Mouse (Mus musculus): ENCODE results near the gene Cbl. TPM values are rescaled to one million over a fixed set of nuclear protein-coding genes. Genes with fewer than 3 reads are reported as not detected.

Cbl gene
- total RNA-seq, 2 experiments from 2014 or later = 28.9 to 106 TPM

GRCm38 (mm10) chr9:44191166-44191565 lies 42.7 kb downstream of the Cbl start:
- peak; percentile 73 for ATAC-seq (replicated peaks; ENCODE audit: poor library complexity)

GRCm38 (mm10) chr9:44188223-44188622 lies 45.6 kb downstream of the Cbl start:
- ATAC-seq (replicated peaks; ENCODE audit: poor library complexity) = no peak

- peak; percentile 90 for ATAC-seq (replicated peaks; ENCODE audit: poor library complexity)
Observed at GRCm38 (mm10) chr9:44182260-44182659, 51.6 kb downstream of the Cbl start.

GRCm38 (mm10) chr9:44181537-44181936 lies 52.3 kb downstream of the Cbl start:
- no peak for ATAC-seq (replicated peaks; ENCODE audit: poor library complexity)

GRCm38 (mm10) chr9:44178811-44179210 lies 55.0 kb downstream of the Cbl start:
- no peak for ATAC-seq (replicated peaks; ENCODE audit: poor library complexity)

- peak; percentile 63 for ATAC-seq (replicated peaks; ENCODE audit: poor library complexity)
Observed at GRCm38 (mm10) chr9:44178389-44178788, 55.5 kb downstream of the Cbl start.

- ATAC-seq (replicated peaks; ENCODE audit: poor library complexity) = no peak
Observed at GRCm38 (mm10) chr9:44177405-44177804, 56.4 kb downstream of the Cbl start.

- ATAC-seq (replicated peaks; ENCODE audit: poor library complexity) = peak; percentile 63
Observed at GRCm38 (mm10) chr9:44175957-44176356, 57.9 kb downstream of the Cbl start.

GRCm38 (mm10) chr9:44175556-44175955 lies 58.3 kb downstream of the Cbl start:
- peak; percentile 18; the same call in 1 of the 2 replicates for ATAC-seq (replicated peaks; ENCODE audit: poor library complexity)

GRCm38 (mm10) chr9:44170691-44171151 lies 63.1 kb downstream of the Cbl start:
- no peak for ATAC-seq (replicated peaks; ENCODE audit: poor library complexity)

GRCm38 (mm10) chr9:44168931-44169330 lies 64.9 kb downstream of the Cbl start:
- no peak for ATAC-seq (replicated peaks; ENCODE audit: poor library complexity)

- ATAC-seq (replicated peaks; ENCODE audit: poor library complexity) = no peak
Observed at GRCm38 (mm10) chr9:44159886-44160285, 74.0 kb downstream of the Cbl start.

- ATAC-seq (replicated peaks; ENCODE audit: poor library complexity) = peak; percentile 65
Observed at GRCm38 (mm10) chr9:44147290-44147689, 86.6 kb downstream of the Cbl start.

GRCm38 (mm10) chr9:44144718-44145060 lies 89.2 kb downstream of the Cbl start:
- no peak for ATAC-seq (replicated peaks; ENCODE audit: poor library complexity)

GRCm38 (mm10) chr9:44144023-44144717 lies 89.7 kb downstream of the Cbl start:
- ATAC-seq (replicated peaks; ENCODE audit: poor library complexity) = no peak

- no peak for ATAC-seq (replicated peaks; ENCODE audit: poor library complexity)
Observed at GRCm38 (mm10) chr9:44143421-44143820, 90.4 kb downstream of the Cbl start.

- ATAC-seq (replicated peaks; ENCODE audit: poor library complexity) = no peak
Observed at GRCm38 (mm10) chr9:44141951-44142350, 91.9 kb downstream of the Cbl start.

GRCm38 (mm10) chr9:44137846-44138245 lies 96.0 kb downstream of the Cbl start:
- no peak for ATAC-seq (replicated peaks; ENCODE audit: poor library complexity)

GRCm38 (mm10) chr9:44135731-44136411 lies 98.0 kb downstream of the Cbl start:
- ATAC-seq (replicated peaks; ENCODE audit: poor library complexity) = 0 out of 2 replicates have a peak, but pooled peaks have one; percentile 20

- ATAC-seq (replicated peaks; ENCODE audit: poor library complexity) = 0 out of 2 replicates have a peak, but pooled peaks have one; percentile 13
Observed at GRCm38 (mm10) chr9:44134851-44135730, 98.8 kb downstream of the Cbl start.

- no peak for ATAC-seq (replicated peaks; ENCODE audit: poor library complexity)
Observed at GRCm38 (mm10) chr9:44134101-44134850, 99.6 kb downstream of the Cbl start, which contains the start of gene Mcam. Mcam (plus strand) TSS chr9:44134469.
